Mouse (Mus musculus) cerebellum, adult 11 months (tissue): ENCODE measurements at regions not wholly inside any gene's neighbourhood (a gene's known extent, or its start where the extent isn't known, plus 50 kb on each side); places are given as distances from the start of the nearest gene placed in this dataset.

Experiments
- DNase-seq: peaks from one replicate; pipeline ENCODE4 v3.0.0; 2022

- DNase-seq: no peak
Measured at GRCm38 (mm10) chr8:127820741-127821170, 537.6 kb upstream of the Nrp1 start.

- no peak for DNase-seq
Measured at GRCm38 (mm10) chr8:127821646-127822045, 536.8 kb upstream of the Nrp1 start.

DNA sequence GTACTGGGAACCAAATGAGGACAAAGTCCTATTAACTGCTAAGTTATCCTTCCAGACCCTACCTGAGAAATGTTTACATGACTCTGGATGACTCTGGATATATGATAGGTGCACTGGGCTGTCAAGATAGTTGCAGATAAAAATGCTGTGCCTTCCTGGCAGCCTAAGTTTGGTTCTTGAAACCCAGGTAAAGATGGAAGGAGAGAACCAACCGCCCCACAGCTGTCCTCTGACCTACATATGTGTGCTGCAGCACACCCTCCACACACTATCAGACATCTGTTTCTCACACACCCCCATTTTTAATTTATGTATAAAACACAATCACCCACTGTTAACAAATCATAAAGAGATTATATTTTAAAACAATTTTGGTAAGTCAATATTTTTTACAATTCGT is 533.4 kb upstream of the Nrp1 start:
- no peak for DNase-seq

DNA sequence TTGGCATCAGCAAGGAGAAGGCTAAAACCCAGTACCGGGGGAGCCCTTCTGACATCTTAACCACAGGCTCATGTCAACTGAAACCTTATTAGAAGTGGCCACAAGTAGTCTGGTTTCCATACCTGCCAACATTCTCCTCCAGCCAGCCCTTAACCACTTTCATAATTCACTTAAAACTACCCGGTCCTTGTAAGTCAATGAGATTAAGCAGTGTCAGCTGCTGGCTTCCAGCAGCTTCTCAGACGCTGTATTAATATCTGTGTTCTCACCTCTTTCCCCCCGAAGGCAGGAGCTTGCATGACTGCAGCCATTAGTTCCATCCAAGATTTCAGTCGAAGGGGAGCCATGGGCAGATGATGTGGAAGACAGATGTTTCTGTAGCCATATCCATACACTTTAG is 530.6 kb upstream of the Nrp1 start:
- DNase-seq: no peak

DNA sequence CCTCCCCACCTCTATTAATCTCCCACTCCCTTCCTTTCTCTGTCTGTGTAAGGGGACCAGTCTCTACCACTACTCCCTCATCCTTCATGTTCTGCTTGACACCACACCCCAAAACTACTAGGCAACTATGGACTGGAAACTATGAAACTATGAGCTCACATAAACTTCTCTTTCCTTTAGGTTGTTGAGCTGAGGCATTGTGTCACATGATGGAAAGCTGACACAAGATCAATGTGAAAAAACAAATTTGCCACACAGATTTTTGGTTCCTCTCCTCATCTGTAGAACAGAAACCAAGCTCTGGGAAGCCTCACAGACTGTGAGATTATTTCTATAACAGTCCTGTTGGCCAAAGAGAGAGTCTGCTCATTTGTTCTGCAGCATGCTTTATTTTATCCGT is 528.7 kb upstream of the Nrp1 start:
- DNase-seq: no peak

GRCm38 (mm10) chr8:127834006-127834405 is 524.4 kb upstream of the Nrp1 start:
- no peak for DNase-seq

DNA sequence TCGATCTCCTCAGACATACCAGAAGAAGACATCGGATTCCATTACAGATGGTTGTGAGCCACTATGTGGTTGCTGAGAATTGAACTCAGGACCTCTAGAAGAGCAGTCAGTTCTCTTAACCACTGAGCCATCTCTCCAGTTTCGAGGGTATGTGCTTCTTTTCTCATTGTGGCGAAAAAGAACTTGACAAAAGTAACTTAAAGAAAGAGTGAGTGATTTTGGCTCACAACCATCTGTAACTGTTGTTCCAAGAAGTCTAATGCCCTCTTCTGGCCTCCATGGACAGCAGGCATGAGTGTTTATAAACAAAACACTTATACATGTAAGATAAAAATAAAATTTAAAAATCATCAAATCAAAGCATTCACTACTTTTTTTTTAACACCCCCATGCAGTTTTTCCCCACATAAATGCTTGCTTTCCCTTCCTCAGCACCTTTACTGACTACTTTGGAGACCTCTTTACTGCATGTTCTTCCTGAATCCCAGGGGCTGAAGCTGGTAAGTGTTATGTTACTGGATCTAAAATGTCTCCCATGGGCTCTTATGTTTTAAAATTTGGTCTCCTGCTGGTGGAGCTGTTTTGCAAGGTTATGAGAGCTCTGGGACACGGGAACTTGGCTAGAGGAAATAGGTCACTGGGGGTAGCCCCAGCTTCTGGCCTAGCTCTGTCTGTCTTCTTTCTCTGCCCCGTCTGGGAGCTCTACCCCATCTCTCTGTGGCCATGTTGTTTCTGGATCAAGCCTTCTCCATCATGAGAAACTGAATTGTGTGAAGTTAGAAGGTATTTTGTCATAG is 521.8 kb upstream of the Nrp1 start:
- no peak for DNase-seq

- no peak for DNase-seq
Measured at GRCm38 (mm10) chr8:127838311-127838710, 520.1 kb upstream of the Nrp1 start.

GRCm38 (mm10) chr8:127847332-127848018 is 510.9 kb upstream of the Nrp1 start:
- DNase-seq: no peak

DNA sequence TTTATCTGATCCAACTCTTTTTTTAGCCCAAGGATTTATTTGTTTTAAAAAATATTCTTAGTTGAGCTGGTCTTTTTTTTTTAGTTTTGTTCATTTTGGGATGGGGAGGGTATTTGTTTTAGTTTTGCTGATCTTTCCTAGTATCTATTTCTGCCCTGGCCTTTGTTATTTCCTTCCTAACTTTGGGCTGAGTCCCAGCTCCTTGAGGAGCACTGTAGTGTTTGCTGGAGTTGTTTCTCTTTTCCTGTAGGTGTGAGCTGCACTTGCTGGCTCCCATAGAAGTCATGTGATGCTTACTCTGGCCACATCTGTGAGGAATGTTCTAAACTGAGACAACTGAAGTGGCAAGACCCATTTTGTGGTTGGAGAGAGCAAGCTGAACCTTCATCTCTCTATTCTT is 508.5 kb upstream of the Nrp1 start:
- no peak for DNase-seq

GRCm38 (mm10) chr8:127855653-127856300 is 502.6 kb upstream of the Nrp1 start:
- no peak for DNase-seq

- no peak for DNase-seq
Measured at GRCm38 (mm10) chr8:127856351-127857135, 501.9 kb upstream of the Nrp1 start.

GRCm38 (mm10) chr8:127859036-127859435 is 499.4 kb upstream of the Nrp1 start:
- no peak for DNase-seq

DNA sequence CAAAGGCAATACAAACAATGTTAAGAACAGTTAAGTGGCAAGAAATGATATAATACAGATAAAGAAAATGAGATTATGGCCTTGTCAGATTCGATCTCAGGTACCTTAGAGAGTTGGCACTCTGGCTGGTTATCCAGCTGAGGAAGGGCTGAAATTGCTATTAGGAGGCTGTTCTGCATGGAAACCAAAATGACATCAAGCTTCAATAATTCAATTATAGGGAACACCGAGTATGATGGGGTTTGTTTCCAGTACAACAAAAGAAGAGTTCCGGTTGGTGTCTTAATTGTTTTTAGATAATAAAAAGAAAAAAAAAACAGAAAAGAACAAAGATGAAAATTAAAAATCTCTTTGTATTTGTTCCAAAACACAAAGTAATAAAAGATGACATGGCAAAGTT is 498.0 kb upstream of the Nrp1 start:
- DNase-seq: no peak

- no peak for DNase-seq
Measured at GRCm38 (mm10) chr8:127860891-127861290, 497.5 kb upstream of the Nrp1 start.

DNA sequence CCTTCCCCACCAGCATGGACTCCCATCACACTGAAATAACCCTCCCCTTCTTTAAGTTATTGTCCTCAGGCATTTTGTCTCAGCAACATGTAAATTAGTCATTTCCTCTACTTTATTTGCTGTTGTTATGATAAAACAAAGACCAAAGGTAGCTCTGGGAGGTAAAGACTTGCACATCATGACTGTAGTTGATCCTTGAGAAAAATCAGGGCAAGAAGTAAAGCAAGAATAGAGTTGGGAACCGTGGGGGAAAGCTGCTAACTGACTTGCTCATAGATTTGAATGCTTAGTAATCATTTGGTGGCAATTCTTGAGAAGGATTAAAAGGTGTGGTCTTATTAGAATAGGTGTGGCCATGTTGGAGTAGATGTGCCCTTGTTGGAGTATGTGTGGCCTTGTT is 473.8 kb upstream of the Nrp1 start:
- DNase-seq: no peak

GRCm38 (mm10) chr8:127885211-127885610 is 473.2 kb upstream of the Nrp1 start:
- DNase-seq: no peak

DNA sequence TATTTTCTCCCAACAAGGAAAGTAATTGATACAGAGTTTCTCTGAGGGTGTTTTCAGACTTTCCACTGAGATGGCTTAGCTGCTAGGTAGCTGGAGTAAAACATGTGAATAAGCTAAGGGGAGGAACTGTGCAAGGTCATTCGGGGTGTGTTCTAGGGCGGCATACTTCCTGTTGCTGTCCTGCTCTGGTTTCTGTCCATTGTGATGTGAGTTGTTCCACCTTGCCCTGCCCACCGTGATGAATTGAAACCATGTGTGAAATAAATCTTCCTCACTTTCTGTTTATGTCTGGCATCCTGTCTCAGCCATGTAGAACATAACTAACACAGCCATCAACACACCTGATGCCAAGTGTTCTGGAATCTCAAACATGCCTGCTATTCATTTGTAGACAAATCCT is 472.6 kb upstream of the Nrp1 start:
- DNase-seq: no peak

DNA sequence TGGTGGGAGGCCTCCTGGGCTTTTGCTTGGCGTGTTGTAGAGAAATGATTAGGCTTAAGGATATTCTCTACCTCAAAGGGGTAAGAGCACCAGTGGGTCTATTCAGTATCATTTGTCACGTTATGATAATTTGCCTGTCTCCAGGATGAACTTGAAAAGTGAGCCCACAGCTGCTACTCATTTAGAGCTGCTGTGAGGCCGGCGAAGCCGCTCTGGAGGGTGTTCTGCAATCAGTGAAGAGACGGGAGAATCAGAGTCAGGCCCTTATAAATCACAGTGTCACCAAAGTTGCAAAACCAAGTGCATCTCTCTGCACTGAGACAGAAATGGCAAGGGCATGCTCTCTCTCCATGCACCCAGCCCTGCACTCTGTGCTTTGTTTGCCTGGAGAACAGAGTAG is 467.7 kb upstream of the Nrp1 start:
- DNase-seq: no peak

- DNase-seq: no peak
Measured at GRCm38 (mm10) chr8:127894284-127894683, 464.1 kb upstream of the Nrp1 start.

DNA sequence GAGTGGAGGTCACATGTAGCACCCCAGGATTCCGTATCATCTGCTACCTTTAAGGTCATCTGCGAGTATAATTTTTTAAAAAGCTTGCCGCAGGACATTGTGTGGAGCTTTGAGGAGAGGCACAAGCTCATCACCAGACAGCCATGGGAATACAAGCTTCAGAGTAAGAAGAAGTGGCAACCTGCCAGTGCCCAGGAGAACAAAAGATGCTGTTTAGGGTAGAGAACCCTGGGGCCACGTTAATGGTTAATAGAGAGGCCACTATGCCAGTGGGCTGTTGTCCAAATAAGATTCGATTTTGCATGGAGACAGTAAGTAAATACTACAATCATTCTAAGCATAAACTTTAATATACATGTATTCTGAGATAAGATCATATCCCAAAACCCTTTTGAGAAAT is 450.0 kb upstream of the Nrp1 start:
- no peak for DNase-seq

- DNase-seq: no peak
Measured at GRCm38 (mm10) chr8:127909580-127909979, 448.8 kb upstream of the Nrp1 start.

- DNase-seq: no peak
Measured at GRCm38 (mm10) chr8:127914086-127914485, 444.3 kb upstream of the Nrp1 start.
